Mouse (Mus musculus) left cerebral cortex, postnatal 25 days (tissue): ENCODE data around the gene M1ap. TPM values are rescaled to one million over a fixed set of nuclear protein-coding genes. Genes with fewer than 3 reads are reported as not detected.

Experiments used
- DNase-seq, 2 experiments: peaks; one replicate each; pipeline ENCODE4 v3.0.0; 2022; ENCODE audit warnings: low spot score in 2 of 2, mixed read lengths in 1 of 2
- intact Hi-C: fragments of 180-260 bp; cut with DNase I; formaldehyde crosslinking; loops from one replicate; pipeline ENCODE4 v1.15.1; 2025
- microRNA-seq, 2 experiments: library from miRNA; unstranded; fragments of <30 nt; microRNA quantifications; one replicate each; pipeline ENCODE4 v1.2.0; 2022
- total RNA-seq, 2 experiments: library from RNA; stranded (reverse); gene quantifications; 2 replicates each; pipeline ENCODE4 v1.2.3; 2021

Gene M1ap
- total RNA-seq, 2 experiments from 2014 or later, result not detected

DNA sequence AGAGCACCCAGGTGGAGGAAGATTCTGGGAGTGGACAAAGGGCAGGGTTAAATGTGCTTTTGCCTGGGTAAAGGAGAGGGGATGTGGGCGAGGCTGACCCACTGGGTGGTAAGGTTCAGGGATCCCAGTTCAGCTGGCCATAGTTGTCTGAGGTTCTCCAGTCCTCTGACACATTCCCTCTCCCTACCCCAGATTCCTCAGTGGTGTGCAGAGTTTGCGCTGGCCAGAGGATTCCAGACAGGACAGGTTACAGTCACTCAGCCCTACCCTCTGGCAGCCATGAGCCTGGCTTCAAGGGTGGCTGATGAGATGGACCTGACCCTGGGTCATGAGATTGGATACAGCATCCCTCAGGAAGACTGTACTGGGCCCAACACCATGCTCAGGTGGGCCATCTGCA, 112.0 kb downstream of the M1ap start:
- intact Hi-C loops, result no loop called here

DNA sequence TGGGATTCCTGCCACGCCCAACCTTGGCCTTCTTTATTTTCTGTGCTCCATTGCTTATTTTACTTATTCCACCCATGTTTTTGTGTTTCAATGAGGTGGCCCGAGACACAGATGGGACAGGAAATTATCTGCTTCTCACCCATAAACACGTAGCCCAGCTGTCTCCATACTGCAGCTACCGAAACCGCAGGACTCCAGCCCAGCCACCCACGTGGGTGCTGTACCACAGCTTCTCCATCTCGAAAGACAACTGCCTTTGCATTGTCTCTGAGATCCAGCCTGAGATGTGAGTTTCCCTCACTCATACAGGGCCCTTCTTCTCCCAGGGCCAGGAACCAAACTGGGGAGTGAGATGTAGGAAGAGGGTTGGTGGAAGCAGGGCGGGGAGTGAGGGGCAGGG, 119.3 kb downstream of the M1ap start:
- intact Hi-C loops, result no loop called here
- no peak for DNase-seq

More for the DNA sequence above, 112.0 kb downstream of the M1ap start:
- DNase-seq, result no peak

DNA sequence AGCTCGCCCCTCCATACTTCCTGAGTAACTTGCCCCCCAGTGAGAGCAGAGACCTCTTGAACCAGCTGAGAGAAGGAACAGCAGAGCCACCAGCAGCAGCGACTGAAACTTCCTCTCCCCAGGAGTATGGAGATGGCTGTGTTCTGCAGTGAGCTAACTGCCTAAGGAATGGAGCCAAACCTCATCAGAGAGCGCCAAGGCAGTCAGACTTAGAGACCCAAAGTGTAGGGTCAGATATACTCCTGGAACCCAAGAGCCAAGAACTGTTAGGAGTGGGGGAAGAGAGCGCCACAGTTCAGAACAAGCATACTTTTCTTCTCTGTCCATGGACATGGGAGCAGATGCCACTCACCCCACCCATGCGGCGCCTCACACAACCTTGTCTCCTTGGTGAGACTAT, 119.7 kb downstream of the M1ap start:
- DNase-seq, result no peak
- intact Hi-C loops, result no loop called here

DNA sequence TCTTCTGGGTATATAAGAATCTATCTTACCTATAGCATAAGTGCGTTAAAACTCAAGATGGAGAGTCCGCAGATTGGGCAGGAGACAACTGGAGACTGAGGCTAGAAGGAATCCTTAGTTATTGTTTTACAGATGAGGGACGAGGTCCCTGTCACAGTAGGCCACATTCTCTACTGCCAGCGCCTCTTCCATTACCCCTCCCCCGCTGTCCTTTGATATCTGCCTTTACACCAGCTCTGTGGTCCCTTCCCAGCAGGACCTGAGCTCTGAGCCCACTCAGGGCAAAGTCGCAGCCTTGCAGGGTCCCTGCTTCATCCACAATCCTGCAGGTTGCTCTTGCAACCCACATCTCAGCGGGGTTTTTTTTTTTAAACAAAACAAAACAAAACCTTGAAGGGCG, 121.5 kb downstream of the M1ap start:
- intact Hi-C loops, result no loop called here
- no peak for DNase-seq

DNA sequence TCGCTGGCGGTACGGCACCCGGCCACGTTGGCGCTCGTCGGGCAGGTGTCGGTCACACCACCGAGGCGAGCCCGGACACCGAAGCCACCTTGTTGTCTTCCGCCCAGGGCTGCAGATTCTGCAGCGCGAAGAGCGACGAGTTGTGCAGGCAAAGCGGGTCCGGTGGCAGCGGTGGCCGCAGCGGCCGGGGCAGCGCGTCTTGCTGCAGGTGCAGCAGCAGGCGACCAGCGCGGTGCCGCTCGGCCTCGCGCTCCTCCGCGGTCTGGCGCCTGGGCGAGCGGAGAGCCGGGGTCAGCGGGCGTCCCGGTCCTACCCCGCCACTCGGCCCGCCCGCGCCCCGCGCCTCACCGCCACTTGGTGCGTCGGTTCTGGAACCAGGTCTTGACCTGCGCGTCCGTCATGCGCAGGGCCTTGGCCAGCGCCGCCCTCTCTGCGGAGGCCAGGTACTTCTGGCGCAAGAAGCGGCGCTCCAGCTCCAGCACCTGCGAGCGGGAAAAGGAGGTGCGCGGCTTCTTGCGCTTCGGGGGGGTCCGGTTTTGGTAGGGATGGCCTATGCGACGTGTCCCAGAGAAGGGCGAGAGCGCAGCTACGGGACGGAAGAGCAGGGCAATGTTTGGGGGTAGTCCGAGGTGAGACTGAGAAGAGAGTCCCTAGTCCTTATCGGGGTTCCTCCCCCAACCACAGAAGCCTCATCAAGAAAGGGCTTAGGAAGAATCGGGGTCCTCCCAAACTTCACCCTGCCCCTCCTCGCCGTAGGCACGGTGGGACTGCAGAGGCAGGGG, 122.2 kb downstream of the M1ap start:
- no peak for DNase-seq
- intact Hi-C loops, result no loop called here

DNA sequence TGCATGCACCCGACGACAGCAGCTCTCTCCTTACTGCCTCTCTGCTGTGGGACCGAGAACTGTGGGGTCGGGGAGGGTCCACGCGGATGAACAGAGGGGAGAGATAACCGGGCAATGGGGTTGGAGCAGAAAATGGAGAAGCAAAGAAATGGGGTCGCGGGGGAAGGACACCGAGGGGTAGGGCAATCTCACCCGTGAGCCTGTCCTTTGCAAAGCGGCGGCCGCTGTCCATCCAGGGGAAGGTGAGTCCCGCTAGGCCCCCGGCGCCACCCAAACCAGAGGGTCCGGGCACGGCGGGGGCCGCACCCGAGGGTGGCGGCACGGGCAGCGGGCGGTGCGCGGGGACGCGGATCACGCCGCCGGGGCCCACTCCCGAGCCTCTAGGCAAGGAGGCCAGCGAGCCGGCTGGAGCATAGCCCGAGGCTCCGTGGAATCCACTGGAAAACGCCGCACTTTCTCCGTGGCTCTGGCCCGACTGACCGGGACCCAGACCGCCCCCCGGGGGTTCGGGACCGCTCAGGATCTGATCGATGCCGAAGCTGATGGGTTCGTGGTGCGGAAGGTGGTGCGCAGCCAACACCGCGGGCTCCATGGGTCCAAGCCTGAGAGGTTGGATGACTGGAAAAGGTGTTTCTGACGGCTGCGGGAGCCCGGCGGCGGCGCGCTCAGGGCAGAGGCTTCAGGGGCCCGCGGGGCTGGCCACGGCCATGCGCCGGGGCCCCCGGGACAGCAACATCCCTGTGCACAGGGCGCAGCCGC, 123.0 kb downstream of the M1ap start:
- intact Hi-C loops, result loop anchor here (10.0 kb wide), 1 partner anchor 645 kb away; the partner anchor contains the start of gene Vax2
- DNase-seq, result no peak

DNA sequence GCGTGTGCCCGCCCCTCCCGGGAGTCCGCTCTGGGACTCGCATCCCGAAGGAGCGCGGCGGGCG, 123.4 kb downstream of the M1ap start, which contains the start of gene Tlx2:
Gene Tlx2 (minus strand): TSS at position 47 of the 64 bp plus-strand sequence.
- intact Hi-C loops, result loop anchor here (10.0 kb wide), 1 partner anchor 645 kb away; the partner anchor contains the start of gene Vax2
- DNase-seq, result no peak

DNA sequence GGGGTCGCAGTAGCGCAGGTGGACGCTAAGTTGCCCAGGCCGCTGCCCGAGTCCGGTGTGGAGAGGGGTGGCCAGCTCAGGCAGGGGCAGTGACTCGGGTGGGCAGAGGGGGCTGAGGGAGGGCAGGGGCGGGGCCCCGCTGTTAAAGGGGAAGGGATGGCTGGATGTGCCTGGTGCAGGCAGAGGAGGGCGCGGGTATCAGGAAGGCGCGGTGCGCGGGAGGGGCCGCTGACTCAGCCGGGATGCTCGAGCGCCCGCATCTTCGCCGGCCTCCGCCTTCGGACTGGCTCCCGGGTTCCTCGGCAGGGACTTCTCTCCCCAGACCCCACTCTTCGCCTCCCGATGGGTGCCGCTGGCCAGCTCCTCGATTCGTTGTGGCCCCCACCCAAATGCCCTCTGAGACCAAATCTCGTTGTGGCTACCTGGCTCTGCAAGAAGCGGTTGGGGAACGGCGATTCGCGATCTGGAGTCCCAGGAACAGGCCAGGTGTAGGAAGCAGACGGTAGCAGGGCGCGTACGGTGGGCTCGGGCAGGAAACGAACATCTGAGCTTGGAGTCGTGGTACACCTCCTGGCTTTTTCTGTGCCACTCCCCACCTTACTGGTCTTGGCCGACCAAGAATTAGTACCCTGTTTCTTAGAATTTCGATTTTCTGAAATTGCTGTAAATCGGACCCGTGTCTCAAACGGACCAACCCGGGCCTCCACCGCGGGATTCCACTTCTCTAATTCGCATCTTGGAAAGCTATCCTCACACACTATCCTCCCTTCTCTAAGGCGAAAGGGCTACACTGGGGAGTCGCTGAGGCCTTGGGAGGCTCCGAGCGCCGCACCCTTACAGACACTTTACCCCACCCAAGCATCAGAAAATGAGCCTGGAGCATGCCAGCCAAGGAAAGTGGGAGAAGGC, 123.9 kb downstream of the M1ap start:
- intact Hi-C loops, result loop anchor here (10.0 kb wide), 1 partner anchor 644 kb away; the partner anchor contains the start of gene Vax2
- DNase-seq, result peak; percentile 22 to 24

DNA sequence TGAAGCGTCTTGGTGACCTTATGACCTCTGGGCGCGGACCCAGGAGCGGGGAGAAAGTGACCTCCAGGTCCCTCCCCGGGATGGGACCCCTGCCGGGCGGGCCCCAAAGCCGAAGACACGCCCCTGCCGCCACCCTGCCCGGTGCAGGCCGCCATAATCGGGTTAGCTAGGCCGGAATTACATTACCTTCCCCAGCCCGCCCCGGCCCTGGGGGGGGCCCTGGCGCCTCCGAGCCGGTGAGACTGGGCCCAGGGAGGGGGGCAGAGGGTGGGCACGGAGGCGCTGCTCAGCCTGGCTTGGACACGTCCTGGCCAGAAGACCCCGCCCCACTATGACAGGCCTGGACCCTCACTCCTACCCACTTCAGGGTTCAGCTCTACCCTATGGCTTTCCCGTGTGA, 124.5 kb downstream of the M1ap start:
- intact Hi-C loops, result loop anchor here (10.0 kb wide), 1 partner anchor 644 kb away; the partner anchor contains the start of gene Vax2

DNA sequence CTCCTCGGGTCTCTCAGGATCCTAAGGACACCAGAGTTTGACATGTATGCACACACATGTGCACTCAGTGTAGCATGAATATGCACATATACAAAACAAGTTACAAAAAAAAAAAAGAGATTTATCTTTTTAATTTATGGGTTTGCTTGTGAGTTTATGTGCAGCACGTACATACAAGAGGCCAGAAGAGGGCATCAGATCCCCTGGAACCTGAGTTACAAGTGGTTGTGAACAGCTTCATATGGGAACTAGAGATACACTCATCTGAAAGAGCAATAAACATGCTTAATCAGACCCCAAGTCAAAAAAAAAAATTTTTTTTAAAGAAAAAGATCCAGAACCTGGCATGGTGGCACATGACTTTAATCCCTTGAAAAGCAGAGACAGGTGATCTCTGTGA, 128.3 kb downstream of the M1ap start:
- intact Hi-C loops, result loop anchor here (10.0 kb wide), 1 partner anchor 640 kb away; the partner anchor contains the start of gene Vax2
- no peak for DNase-seq

More for the DNA sequence above, 124.5 kb downstream of the M1ap start:
- DNase-seq, result no peak

DNA sequence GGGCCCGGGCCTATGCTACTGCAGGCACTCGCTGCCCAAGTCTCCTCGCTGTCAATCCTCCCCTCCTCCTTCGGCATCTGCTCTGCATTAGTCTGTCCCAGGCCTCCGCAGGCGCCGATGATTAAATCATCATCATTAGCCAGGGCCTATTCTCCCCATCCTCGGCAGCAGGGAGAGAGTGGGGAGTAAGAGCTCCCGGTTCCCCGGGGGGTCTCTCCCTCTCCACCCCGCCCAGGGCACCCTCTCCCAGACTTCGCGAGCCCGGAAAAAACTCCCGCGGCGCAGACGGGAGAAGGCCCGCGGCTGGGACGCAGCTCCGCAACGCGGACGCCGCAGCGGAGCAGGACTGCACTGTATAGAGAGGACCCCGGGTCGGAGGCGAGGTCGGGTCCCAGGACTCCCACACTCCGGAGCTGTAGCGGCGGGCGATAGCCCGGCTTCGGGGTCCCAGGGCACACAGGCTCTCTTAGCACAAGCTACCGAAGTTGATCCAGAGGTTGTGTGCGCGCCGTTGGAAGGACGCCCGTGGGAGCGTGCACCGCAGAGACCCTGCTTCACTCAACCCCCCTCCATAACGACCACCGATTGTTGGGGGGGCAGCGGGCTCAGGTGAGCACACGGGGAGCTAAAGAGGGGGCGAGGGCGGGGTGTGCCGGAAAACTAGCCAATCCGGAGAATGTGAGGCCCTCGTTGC, 131.1 kb downstream of the M1ap start, which contains the start of gene Pcgf1:
Gene Pcgf1 (plus strand): TSS at position 240 of the 694 bp plus-strand sequence.
- DNase-seq, result peak; percentile 41 to 45
- intact Hi-C loops, result loop anchor here (1.0 to 10.0 kb wide), 4 partner anchors 23 to 637 kb away; partner anchors contain the start of genes Aup1, Ccdc142, Gm42688 and Vax2

DNA sequence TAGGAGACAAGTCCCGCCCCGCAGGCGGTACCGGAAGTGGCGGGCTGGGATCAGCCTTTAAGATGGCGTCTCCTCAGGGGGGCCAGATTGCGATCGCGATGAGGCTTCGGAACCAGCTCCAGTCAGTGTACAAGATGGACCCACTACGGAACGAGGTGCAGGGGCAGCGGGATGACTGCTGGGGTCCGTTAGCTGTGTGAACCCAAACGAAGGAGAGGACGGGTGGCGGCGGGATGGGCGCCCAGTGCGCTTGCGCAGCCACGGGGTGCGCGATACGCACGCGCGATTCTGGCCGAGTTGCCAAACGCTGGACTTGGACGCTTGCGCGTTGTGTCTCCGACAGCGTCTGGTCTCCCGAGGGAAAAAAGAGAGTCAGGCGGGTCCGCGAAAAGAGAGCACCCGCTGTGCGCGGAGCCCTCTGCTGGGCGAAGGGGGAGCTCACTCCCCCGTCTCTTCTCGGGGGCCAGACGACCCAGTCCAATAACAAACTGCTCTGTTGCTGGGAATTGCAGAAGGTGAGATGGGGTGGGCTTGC, 131.7 kb downstream of the M1ap start:
- intact Hi-C loops, result loop anchor here (1.0 to 10.0 kb wide), 4 partner anchors 23 to 636 kb away; partner anchors contain the start of genes Aup1, Ccdc142, Gm42688 and Vax2
- peak; percentile 99 for DNase-seq

Small RNA genes within 50 kb of the gene (microRNA-seq; reads per million reads assigned to microRNA genes)
- 0 reads per million in 2 experiments for gene Mir7040

Other genes with a start within 250 kb of the M1ap start
- gene Pole4, start 241.5 kb upstream of the M1ap start, total RNA-seq, result 10 to 100 TPM; 31.4 to 31.7 TPM
- 1 to 10 TPM; 3.2 to 4.1 TPM for gene Hk2, start 172.4 kb upstream of the M1ap start, total RNA-seq
- 10 to 100 TPM; 37.5 to 40.6 TPM for gene Sema4f, start 7.1 kb upstream of the M1ap start, total RNA-seq
- 1 to 10 TPM; 1.1 to 1.6 TPM for gene Dok1, start 86.6 kb downstream of the M1ap start, total RNA-seq
- gene Loxl3, start 87.3 kb downstream of the M1ap start, total RNA-seq, result 1 to 10 TPM; 1.9 to 2.7 TPM
- 100 to 1,000 TPM; 100 to 114 TPM for gene Aup1, start 107.6 kb downstream of the M1ap start, total RNA-seq
- 10 to 100 TPM; 42.9 to 45.4 TPM for gene Htra2, start 108.4 kb downstream of the M1ap start, total RNA-seq
- gene Dqx1, start 110.9 kb downstream of the M1ap start, total RNA-seq, result under 1 TPM; 0.25 to 0.99 TPM
- not detected for gene Tlx2, start 123.4 kb downstream of the M1ap start, total RNA-seq
- gene Pcgf1, start 131.0 kb downstream of the M1ap start, total RNA-seq, result 10 to 100 TPM; 21.3 to 24.4 TPM
- gene Lbx2, start 139.5 kb downstream of the M1ap start, total RNA-seq, result under 1 TPM in 1 of 2 experiments, not detected in 1; 0.46 TPM
- 1 to 10 TPM; 3.2 to 4.1 TPM for gene Ccdc142, start 154.7 kb downstream of the M1ap start, total RNA-seq
- 1 to 10 TPM; 3.9 to 5.0 TPM for gene Gm42688, start 154.7 kb downstream of the M1ap start, total RNA-seq
- 10 to 100 TPM; 60.3 to 66.6 TPM for gene Mrpl53, start 162.1 kb downstream of the M1ap start, total RNA-seq
- 10 to 100 TPM; 27.2 to 28.0 TPM for gene Mogs, start 168.6 kb downstream of the M1ap start, total RNA-seq
- gene Wbp1, start 174.7 kb downstream of the M1ap start, total RNA-seq, result 10 to 100 TPM; 36.7 to 48.7 TPM
- 10 to 100 TPM; 11.2 to 21.3 TPM for gene Ino80b, start 178.5 kb downstream of the M1ap start, total RNA-seq
- 10 to 100 TPM; 51.2 to 76.8 TPM for gene Rtkn, start 188.6 kb downstream of the M1ap start, total RNA-seq
- gene Wdr54, start 209.5 kb downstream of the M1ap start, total RNA-seq, result 10 to 100 TPM; 28.8 to 29.1 TPM
- gene 1700003E16Rik, start 209.5 kb downstream of the M1ap start, total RNA-seq, result 10 to 100 TPM; 28.8 to 30.2 TPM
- gene Dctn1, start 219.0 kb downstream of the M1ap start, total RNA-seq, result 100 to 1,000 TPM; 329 to 365 TPM